Mouse (Mus musculus) cortical plate, adult 2 months (tissue): ENCODE measurements at regions not wholly inside any gene's neighbourhood (a gene's known extent, or its start where the extent isn't known, plus 50 kb on each side); places are given as distances from the start of the nearest gene placed in this dataset.
"Not testable (repeated sequence)": the region's sequence is repeated elsewhere in the genome, so short reads cannot be mapped to it uniquely, and the experiment has no call there.

Experiments
- H3K27ac ChIP-seq: fragments of 200-500 bp; 2 replicates; pipeline ENCODE4 v1.5.1; 2012; ENCODE audit warnings: low read length, control low read depth, inconsistent platforms; ENCODE audit not compliant: insufficient read depth
- H3K4me1 ChIP-seq: fragments of 200-500 bp; 2 replicates; pipeline ENCODE4 v1.6.1; 2011; ENCODE audit warnings: low read length; ENCODE audit not compliant: control insufficient read depth, insufficient read depth
- H3K4me3 ChIP-seq: fragments of 200-500 bp; 2 replicates; pipeline ENCODE4 v1.5.1; 2011; ENCODE audit warnings: mild to moderate bottlenecking, low read length, control low read depth; ENCODE audit not compliant: insufficient read depth
- CTCF ChIP-seq: fragments of 200-500 bp; IDR thresholded peaks from 2 replicates; pipeline ENCODE4 v1.5.1; 2011; ENCODE audit warnings: mild to moderate bottlenecking, control low read depth, low read length; ENCODE audit not compliant: insufficient read depth; ENCODE audit errors: extremely low read depth
- POLR2A ChIP-seq: fragments of 200-500 bp; IDR thresholded peaks from 2 replicates; pipeline ENCODE4 v1.6.1; 2011; ENCODE audit warnings: mild to moderate bottlenecking, low read length, control low read depth; ENCODE audit not compliant: insufficient read depth; ENCODE audit errors: extremely low read depth

GRCm38 (mm10) chr13:31050160-31050788 is 76.3 kb downstream of the Gm5447 start:
- Histone ChIP-seq H3K4me1 (no peaks in the 10 kb centered on the region), H3K4me3 (no peak overlapping the region), H3K27ac (no peak overlapping the region)
- TF ChIP-seq POLR2A = no peak
- TF ChIP-seq CTCF = no peak

GRCm38 (mm10) chr13:31051586-31051985 is 77.6 kb downstream of the Gm5447 start:
- not testable (repeated sequence) for H3K4me3 ChIP-seq, H3K4me1 ChIP-seq, H3K27ac ChIP-seq

GRCm38 (mm10) chr13:31054356-31054755 is 80.4 kb downstream of the Gm5447 start:
- no peak overlapping the region for H3K4me3 ChIP-seq
- TF ChIP-seq POLR2A (no peak), CTCF (no peak)
- H3K4me1 ChIP-seq = no peaks in the 10 kb centered on the region
- H3K27ac ChIP-seq = no peak overlapping the region

- Histone ChIP-seq H3K4me1 (no peaks in the 10 kb centered on the region), H3K27ac (no peak overlapping the region), H3K4me3 (no peak overlapping the region)
- TF ChIP-seq POLR2A (no peak), CTCF (no peak)
These were observed 81.5 kb downstream of the Gm5447 start for GRCm38 (mm10) chr13:31055376-31056083.

- no peak overlapping the region for H3K27ac ChIP-seq
- TF ChIP-seq CTCF = no peak
- no peak for TF ChIP-seq POLR2A
- no peaks in the 10 kb centered on the region for H3K4me1 ChIP-seq
- H3K4me3 ChIP-seq = no peak overlapping the region
These were observed 82.3 kb downstream of the Gm5447 start for GRCm38 (mm10) chr13:31056154-31056871.

GRCm38 (mm10) chr13:31060916-31061431 is 87.0 kb downstream of the Gm5447 start:
- H3K27ac ChIP-seq = no peak overlapping the region
- no peak for TF ChIP-seq CTCF
- TF ChIP-seq POLR2A = no peak

GRCm38 (mm10) chr13:31068343-31068742 is 94.3 kb downstream of the Gm5447 start:
- Histone ChIP-seq H3K4me3 (no peak overlapping the region), H3K4me1 (no peaks in the 10 kb centered on the region; the same call in 1 of the 2 replicates), H3K27ac (no peak overlapping the region)
- TF ChIP-seq POLR2A (no peak), CTCF (no peak)

More at GRCm38 (mm10) chr13:31060916-31061431, 87.0 kb downstream of the Gm5447 start:
- Histone ChIP-seq H3K4me1 (no peaks in the 10 kb centered on the region), H3K4me3 (no peak overlapping the region)

GRCm38 (mm10) chr13:31076541-31076940 is 102.5 kb downstream of the Gm5447 start:
- Histone ChIP-seq H3K4me3 (no peak overlapping the region), H3K27ac (no peak overlapping the region), H3K4me1 (no peaks in the 10 kb centered on the region)
- TF ChIP-seq POLR2A (no peak), CTCF (no peak)

- Histone ChIP-seq H3K4me3 (no peak overlapping the region), H3K4me1 (no peaks in the 10 kb centered on the region), H3K27ac (no peak overlapping the region)
- TF ChIP-seq POLR2A (no peak), CTCF (no peak)
These were observed 104.7 kb downstream of the Gm5447 start for GRCm38 (mm10) chr13:31078751-31079150.

- TF ChIP-seq CTCF (no peak), POLR2A (no peak)
- Histone ChIP-seq H3K27ac (no peak overlapping the region), H3K4me1 (no peaks in the 10 kb centered on the region), H3K4me3 (no peak overlapping the region)
These were observed 106.2 kb downstream of the Gm5447 start for GRCm38 (mm10) chr13:31080215-31080614.
